Mouse (Mus musculus) spleen, adult 2 months (tissue): ENCODE measurements around the gene Gif.

Experiments used
- CTCF ChIP-seq: fragments of 200-500 bp; IDR thresholded peaks from 2 replicates; pipeline ENCODE4 v1.5.1; 2011; ENCODE audit warnings: mild to moderate bottlenecking, inconsistent platforms; ENCODE audit not compliant: insufficient read depth, insufficient read length, insufficient replicate concordance; ENCODE audit errors: extremely low read depth
- POLR2A ChIP-seq: fragments of 200-500 bp; IDR thresholded peaks from 2 replicates; pipeline ENCODE4 v1.6.1; 2011; ENCODE audit warnings: low read depth, low read length, inconsistent platforms

DNA sequence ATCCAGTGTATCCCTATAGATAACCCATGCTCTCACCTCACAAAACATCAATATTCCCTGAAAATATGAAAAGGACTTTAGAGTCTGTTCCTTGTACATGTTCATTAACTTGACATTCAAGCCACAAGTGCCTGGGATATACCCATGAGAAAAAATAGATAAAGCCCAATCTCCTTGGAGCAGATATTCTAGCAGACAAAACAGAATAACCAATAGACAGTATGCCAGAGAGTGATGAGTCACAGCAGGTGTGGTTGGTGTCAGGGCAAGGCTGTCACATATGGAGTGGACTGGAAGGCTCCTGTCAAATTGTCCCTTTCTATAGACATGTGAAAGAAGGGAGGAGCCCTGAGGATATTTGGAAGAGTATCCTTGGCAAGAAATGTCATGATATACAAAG is 1.7 kb upstream of the Gif start:
- TF ChIP-seq POLR2A (no peak), CTCF (no peak)
